Comparison of ENCODE assay signal across 8 mouse cellular contexts in genomic region chr9:46246752-46247324, GRCm38 (mm10). TPM values are rescaled to one million over a fixed set of nuclear protein-coding genes. Genes with fewer than 3 reads are reported as not detected.
A peak's percentile ranks its signal among the peaks of the same experiment; 100 is the strongest.
DNase-seq lines count a peak whose midpoint lies in the region; ATAC-seq lines count a peak whose summit lies in the region.

No protein-coding gene starts in this region.

- H3K4me3 ChIP-seq in embryonic facial prominence, embryonic 10.5 days, result no peak overlapping the region
- H3K4me3 ChIP-seq in hindbrain, embryonic 14.5 days (replicated peaks; ENCODE audit: low read length), result no peak overlapping the region

- ATAC-seq in hindbrain, embryonic 14.5 days (ENCODE audit: low FRiP score), result 0 out of 2 replicates have a peak, but pooled peaks have one; percentile 66

- no peaks in the 10 kb centered on the region for H3K9me3 ChIP-seq in embryonic facial prominence, embryonic 10.5 days
- no peaks in the 10 kb centered on the region for H3K9me3 ChIP-seq in hindbrain, embryonic 14.5 days (ENCODE audit: control insufficient read depth, low read length)

- DNase-seq in adrenal gland, adult (ENCODE audit: inconsistent age in 2 of 2, low spot score in 1 of 2), result peak; percentile 48 to 84
- no peak for DNase-seq in adrenal gland, postnatal 4 days (ENCODE audit: low spot score in 2 of 2)
- peak; percentile 29 for DNase-seq in adrenal gland, adult 8-10 months
- DNase-seq in embryonic facial prominence, embryonic 10.5 days (ENCODE audit: low spot score), result peak; percentile 75
- DNase-seq in hindbrain, embryonic 14.5 days (ENCODE audit: low spot score), result peak; percentile 93
- DNase-seq in layer of hippocampus, postnatal 10 days (ENCODE audit: low spot score in 2 of 2), result peak; percentile 70 to 79
- DNase-seq in lung, postnatal 25 days (ENCODE audit: low spot score), result peak; percentile 65
- peak; percentile 64 to 81 for DNase-seq in right cerebral cortex, adult 2 months (ENCODE audit: low spot score in 2 of 2)

- H3K9ac ChIP-seq in hindbrain, embryonic 14.5 days, result no peak overlapping the region

- 0 out of 2 replicates have a peak overlapping the region, but pooled peaks have one; percentile 20 for H3K4me2 ChIP-seq in hindbrain, embryonic 14.5 days (replicated peaks)

- H3K36me3 ChIP-seq in embryonic facial prominence, embryonic 10.5 days (replicated peaks), result no peaks in the 10 kb centered on the region
- H3K36me3 ChIP-seq in hindbrain, embryonic 14.5 days (replicated peaks; ENCODE audit: control insufficient read depth, insufficient read depth), result no peaks in the 10 kb centered on the region

- H3K27me3 ChIP-seq in embryonic facial prominence, embryonic 10.5 days (replicated peaks; ENCODE audit: low read depth, poor library complexity, severe bottlenecking), result peaks cover 12% of the 10 kb centered on the region
- H3K27me3 ChIP-seq in hindbrain, embryonic 14.5 days (ENCODE audit: control insufficient read depth, insufficient read depth, low read length), result no peaks in the 10 kb centered on the region

- 27% methylated on average over 11 of the region's 11 CpGs for WGBS in embryonic facial prominence, embryonic 10.5 days
- 27% methylated on average over 11 of the region's 11 CpGs for WGBS in hindbrain, embryonic 14.5 days

- peaks cover 8% of the 10 kb centered on the region for H3K4me1 ChIP-seq in embryonic facial prominence, embryonic 10.5 days
- no peaks in the 10 kb centered on the region for H3K4me1 ChIP-seq in hindbrain, embryonic 14.5 days (replicated peaks; ENCODE audit: control insufficient read depth, insufficient read depth, low read length)

- H3K27ac ChIP-seq in embryonic facial prominence, embryonic 10.5 days (replicated peaks), result no peak overlapping the region
- H3K27ac ChIP-seq in hindbrain, embryonic 14.5 days, result no peak overlapping the region

RNA-seq across cellular contexts. Expression of gene Apoa4, which starts 6.3 kb away (rescaled TPM):
- 1 to 10 TPM in 1 of 2 experiments, under 1 TPM in 1; 0.48 to 3.8 TPM for total RNA-seq in adrenal gland, postnatal 4 days (2021)
- under 1 TPM in 1 of 4 experiments, not detected in 3; 0.16 TPM for total RNA-seq in adrenal gland, adult 8-10 months (2022)
- polyA plus RNA-seq in embryonic facial prominence, embryonic 10.5 days (2016; fragmentation: Nextera tagmentation; extraction: Ambion mirVana), result not detected in 2 replicates
- polyA plus RNA-seq in hindbrain, embryonic 14.5 days (2014; fragmentation: Nextera tagmentation; extraction: Ambion mirVana), result not detected in 2 replicates
- total RNA-seq in layer of hippocampus, postnatal 10 days (2021), result not detected

RNA-seq across cellular contexts. Expression of gene Apoc3, which starts 11.4 kb away (rescaled TPM):
- total RNA-seq in adrenal gland, postnatal 4 days (2021), result 1 to 10 TPM in 1 of 2 experiments, under 1 TPM in 1; 0.64 to 9.5 TPM
- total RNA-seq in adrenal gland, adult 8-10 months (2022), result 1 to 10 TPM in 3 of 4 experiments, not detected in 1; 1.5 to 4.7 (median 4.2) TPM
- polyA plus RNA-seq in embryonic facial prominence, embryonic 10.5 days (2016; fragmentation: Nextera tagmentation; extraction: Ambion mirVana), result not detected in 2 replicates
- not detected in 2 replicates for polyA plus RNA-seq in hindbrain, embryonic 14.5 days (2014; fragmentation: Nextera tagmentation; extraction: Ambion mirVana)
- not detected for total RNA-seq in layer of hippocampus, postnatal 10 days (2021)

RNA-seq across cellular contexts. Expression of gene Apoa1, which starts 18.5 kb away (rescaled TPM):
- total RNA-seq in adrenal gland, postnatal 4 days (2021), result 1,000 to 10,000 TPM in 1 of 2 experiments, 10 to 100 TPM in 1; 38.1 to 1,458 TPM
- 1 to 10 TPM in 3 of 4 experiments, not detected in 1; 1.2 to 3.5 (median 1.5) TPM for total RNA-seq in adrenal gland, adult 8-10 months (2022)
- 1.4 TPM in 2 replicates for polyA plus RNA-seq in embryonic facial prominence, embryonic 10.5 days (2016; fragmentation: Nextera tagmentation; extraction: Ambion mirVana)
- polyA plus RNA-seq in hindbrain, embryonic 14.5 days (2014; fragmentation: Nextera tagmentation; extraction: Ambion mirVana), result 3.9 and 4.6 TPM in 2 replicates
- total RNA-seq in layer of hippocampus, postnatal 10 days (2021), result under 1 TPM; 0.33 to 0.94 TPM

RNA-seq across cellular contexts. Expression of gene Apoa5, which starts 21.6 kb away (rescaled TPM):
- total RNA-seq in adrenal gland, postnatal 4 days (2021), result 10 to 100 TPM in 1 of 2 experiments, 1 to 10 TPM in 1; 2.1 to 34.3 TPM
- under 1 TPM in 2 of 4 experiments, not detected in 2; 0.10 to 0.41 TPM for total RNA-seq in adrenal gland, adult 8-10 months (2022)
- not detected in 2 replicates for polyA plus RNA-seq in embryonic facial prominence, embryonic 10.5 days (2016; fragmentation: Nextera tagmentation; extraction: Ambion mirVana)
- not detected in 2 replicates for polyA plus RNA-seq in hindbrain, embryonic 14.5 days (2014; fragmentation: Nextera tagmentation; extraction: Ambion mirVana)
- not detected for total RNA-seq in layer of hippocampus, postnatal 10 days (2021)

RNA-seq across cellular contexts. Expression of gene Zpr1, which starts 26.0 kb away (rescaled TPM):
- total RNA-seq in adrenal gland, postnatal 4 days (2021), result 10 to 100 TPM; 36.4 to 39.4 TPM
- total RNA-seq in adrenal gland, adult 8-10 months (2022), result 10 to 100 TPM; 42.2 to 44.5 (median 42.9) TPM
- polyA plus RNA-seq in embryonic facial prominence, embryonic 10.5 days (2016; fragmentation: Nextera tagmentation; extraction: Ambion mirVana), result 70.8 and 71.1 TPM in 2 replicates
- polyA plus RNA-seq in hindbrain, embryonic 14.5 days (2014; fragmentation: Nextera tagmentation; extraction: Ambion mirVana), result 54.3 and 55.3 TPM in 2 replicates
- 10 to 100 TPM; 39.1 to 39.3 TPM for total RNA-seq in layer of hippocampus, postnatal 10 days (2021)

Comparison
In these comparisons a context has a peak if more than half of its experiments do, and no peak if none do; other contexts are left out.
1. DNase-seq: peak in adrenal gland, adult (2 of 2), adrenal gland, adult 8-10 months (single experiment), embryonic facial prominence, embryonic 10.5 days (single experiment), hindbrain, embryonic 14.5 days (single experiment), layer of hippocampus, postnatal 10 days (2 of 2), lung, postnatal 25 days (single experiment) and right cerebral cortex, adult 2 months (2 of 2); none in adrenal gland, postnatal 4 days (0 of 2).
2. RNA of gene Apoa1, which starts 18.5 kb away (total RNA-seq): 38.1 to 1,458 TPM in adrenal gland, postnatal 4 days; 1.2 to 3.5 TPM in adrenal gland, adult 8-10 months and 0.33 to 0.94 TPM in layer of hippocampus, postnatal 10 days; every median in the first group is over 4 times any median in the second.